Mouse (Mus musculus): ENCODE measurements around the gene Zdhhc17.

Gene Zdhhc17

DNA sequence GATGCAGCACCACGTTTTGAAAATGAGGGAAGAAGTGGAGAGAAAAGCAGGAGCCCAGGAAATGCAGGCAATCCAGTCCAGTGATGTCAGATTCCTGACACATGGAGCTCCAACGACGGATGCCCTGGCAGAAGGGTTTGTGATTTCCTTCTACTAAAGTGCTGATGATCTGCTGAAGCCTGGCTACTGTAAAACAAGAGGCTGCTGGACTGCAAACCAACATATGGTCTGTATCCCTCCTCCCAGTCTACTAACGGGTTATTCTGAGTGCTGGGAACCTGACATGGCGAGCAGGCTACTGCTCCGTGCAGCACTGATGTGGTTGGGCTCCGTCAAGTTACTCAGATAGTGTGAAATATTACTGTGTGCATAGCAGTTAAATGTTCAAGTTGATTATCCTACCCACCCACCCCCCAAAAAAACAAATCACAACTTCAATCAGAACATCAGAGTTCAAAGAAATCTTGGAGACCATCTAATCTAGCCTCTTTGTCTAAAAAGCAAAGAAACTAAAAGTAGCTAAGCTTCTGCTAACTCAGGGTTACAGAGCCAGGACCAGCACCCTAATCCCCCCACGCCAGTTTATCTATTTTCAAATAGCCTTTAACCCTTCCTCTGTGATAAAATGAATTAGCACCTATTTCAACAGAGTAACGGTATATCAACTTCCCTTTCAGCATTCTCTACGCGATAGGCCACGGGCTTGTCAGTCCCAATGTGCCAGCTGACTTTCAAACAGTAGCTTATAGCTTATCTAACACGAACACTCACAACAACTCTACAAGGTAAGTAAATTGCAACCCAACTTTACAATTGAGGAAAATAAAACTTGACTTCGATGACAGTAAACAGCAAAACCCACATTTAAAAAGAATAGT is 4.1 kb downstream of the Zdhhc17 start:
- DNase-seq (ENCODE audit: low spot score in 2 of 2), result no peak

DNA sequence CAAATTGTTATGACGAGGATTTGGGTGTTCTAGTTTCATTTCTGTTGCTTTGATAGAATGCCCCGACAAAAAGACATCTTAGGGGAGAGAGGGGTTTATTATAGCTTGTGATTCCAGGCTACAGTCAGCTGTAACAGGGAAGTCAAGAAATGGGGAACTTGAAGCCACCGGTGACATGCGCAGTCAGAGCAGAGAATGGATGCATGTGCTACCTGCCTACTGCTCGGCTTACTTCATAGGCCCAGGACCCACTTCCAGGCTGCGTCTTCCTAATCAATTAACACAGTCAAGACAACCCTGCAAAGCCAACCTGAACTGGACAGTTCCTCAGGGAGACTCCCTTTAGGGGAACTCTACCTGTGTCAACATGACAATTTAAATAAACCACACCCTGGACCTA is 5.7 kb downstream of the Zdhhc17 start:
- no peak for DNase-seq (ENCODE audit: low spot score in 2 of 2)

DNA sequence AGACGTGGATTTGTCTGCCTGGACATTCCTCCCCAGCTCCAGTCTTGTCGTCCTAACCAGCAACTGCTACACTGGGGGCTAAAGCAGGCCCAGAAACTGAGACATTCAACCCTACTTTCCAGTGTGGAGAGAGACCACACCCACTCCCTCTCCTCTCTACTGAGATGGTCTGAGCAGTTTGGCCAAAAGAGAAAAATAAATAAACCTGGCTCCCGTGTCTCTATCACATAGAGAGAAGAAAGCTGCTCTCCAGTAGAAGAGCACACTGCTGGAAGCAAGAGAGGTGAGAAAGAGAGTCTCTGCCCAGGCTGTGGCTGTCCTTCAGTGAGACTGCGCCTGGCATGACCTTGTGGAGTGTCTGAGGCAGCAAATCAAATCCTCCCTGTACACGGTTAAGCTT is 10.7 kb downstream of the Zdhhc17 start:
- no peak for DNase-seq (ENCODE audit: low spot score in 2 of 2)

GRCm38 (mm10) chr10:110997180-110997579 is 12.8 kb downstream of the Zdhhc17 start:
- DNase-seq (ENCODE audit: low spot score in 2 of 2), result no peak

DNA sequence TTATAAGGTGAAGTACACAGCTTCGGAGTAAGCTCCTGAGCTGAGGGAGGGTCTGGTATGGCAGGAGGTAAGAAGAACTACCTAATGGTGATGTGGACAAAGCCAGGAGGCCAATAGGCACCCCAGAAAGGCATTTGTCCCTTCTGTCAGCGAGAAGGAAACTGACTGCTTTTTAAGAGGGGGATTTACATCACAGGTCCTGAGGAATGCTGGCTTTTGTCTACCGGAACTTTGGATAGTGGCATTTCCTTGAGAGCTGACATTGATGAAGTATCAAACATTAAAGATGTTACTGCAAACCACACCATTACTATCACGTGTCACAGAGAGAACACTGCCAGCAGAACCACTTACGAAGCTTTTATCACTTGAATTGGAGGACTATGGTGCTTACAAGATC is 15.2 kb downstream of the Zdhhc17 start:
- DNase-seq (ENCODE audit: low spot score in 2 of 2), result no peak

GRCm38 (mm10) chr10:110993249-110993648 is 16.7 kb downstream of the Zdhhc17 start:
- DNase-seq (ENCODE audit: low spot score in 2 of 2), result no peak

DNA sequence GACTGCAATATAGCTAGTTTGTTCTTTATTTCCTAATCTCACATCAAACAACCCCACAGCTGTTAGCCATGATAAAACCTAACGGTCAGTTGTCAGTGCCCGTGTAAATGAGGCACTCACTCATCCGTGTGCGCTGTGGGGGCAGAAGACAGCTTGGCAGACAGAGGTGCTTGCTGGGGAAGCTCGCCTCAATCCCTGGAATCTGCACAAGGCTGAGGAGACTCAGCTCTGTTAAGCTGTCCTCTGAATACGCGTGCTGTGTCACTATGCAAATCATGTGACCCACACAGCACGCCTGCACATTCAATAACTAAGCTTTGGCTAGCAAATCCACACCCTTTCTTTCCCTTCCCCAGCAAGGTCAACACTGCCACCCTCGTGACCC is 17.9 kb downstream of the Zdhhc17 start:
- no peak for DNase-seq (ENCODE audit: low spot score in 2 of 2)

GRCm38 (mm10) chr10:110991307-110992046 is 18.5 kb downstream of the Zdhhc17 start:
- DNase-seq (ENCODE audit: low spot score in 2 of 2), result no peak

DNA sequence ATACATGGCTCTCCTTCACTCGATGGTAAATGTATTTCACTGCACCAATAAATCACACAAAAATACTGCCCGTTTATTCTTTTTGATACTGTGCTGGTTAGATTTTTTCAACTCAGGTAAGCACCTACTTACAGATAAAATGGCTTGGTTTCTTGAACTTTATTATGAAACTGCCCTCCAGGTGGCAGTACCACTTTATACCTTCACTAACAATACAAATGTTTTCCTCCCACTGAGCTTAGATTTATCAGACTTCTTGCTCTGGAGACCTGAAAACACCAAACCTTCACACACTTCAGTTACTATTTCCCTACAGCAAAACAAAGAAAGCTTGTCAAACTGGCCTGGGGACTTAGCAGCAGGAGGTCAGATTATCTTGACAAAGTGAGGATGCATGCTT is 20.2 kb downstream of the Zdhhc17 start:
- DNase-seq (ENCODE audit: low spot score in 2 of 2), result no peak

GRCm38 (mm10) chr10:110986682-110987081 is 23.3 kb downstream of the Zdhhc17 start:
- no peak for DNase-seq (ENCODE audit: low spot score in 2 of 2)

DNA sequence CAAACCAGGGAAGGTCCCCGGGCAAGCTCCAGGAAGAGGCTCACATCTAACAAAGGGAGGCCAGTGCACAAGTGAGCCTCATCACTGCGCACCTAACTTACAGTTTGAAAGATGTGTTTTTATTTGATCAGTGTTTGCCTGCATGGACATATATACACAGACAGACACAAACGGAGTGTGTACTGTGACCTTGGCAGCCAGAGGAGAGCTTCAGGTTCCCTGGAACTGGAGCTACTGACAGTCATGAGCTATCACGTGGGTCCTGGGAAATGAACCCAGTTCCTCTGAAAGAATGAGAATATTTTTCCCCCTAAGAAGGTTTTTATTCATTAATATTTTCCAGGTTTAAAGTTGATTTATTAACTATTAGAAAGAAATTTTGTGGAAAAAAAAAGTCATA is 27.2 kb downstream of the Zdhhc17 start:
- DNase-seq (ENCODE audit: low spot score in 2 of 2), result no peak

GRCm38 (mm10) chr10:110980441-110980840 is 29.5 kb downstream of the Zdhhc17 start:
- DNase-seq (ENCODE audit: low spot score in 2 of 2), result no peak

DNA sequence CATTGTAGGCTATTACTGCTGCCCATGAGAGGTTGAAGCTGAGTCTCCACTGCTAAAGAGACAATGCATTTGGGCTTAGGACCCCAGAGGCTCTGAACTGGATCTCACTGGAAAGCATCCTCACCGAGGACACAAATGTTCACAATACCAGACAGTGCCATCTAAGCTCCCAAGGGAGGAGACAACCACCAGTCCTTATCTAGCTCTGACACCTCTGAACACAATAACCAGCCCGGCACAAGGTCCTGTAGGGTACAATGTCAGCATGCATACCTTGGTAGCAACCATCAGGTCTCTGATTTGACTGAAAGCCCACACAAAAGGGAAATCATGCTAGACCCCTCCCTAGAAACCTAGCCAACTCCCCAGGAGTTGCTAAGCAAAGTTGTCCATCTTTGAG is 30.5 kb downstream of the Zdhhc17 start:
- no peak for DNase-seq (ENCODE audit: low spot score in 2 of 2)

DNA sequence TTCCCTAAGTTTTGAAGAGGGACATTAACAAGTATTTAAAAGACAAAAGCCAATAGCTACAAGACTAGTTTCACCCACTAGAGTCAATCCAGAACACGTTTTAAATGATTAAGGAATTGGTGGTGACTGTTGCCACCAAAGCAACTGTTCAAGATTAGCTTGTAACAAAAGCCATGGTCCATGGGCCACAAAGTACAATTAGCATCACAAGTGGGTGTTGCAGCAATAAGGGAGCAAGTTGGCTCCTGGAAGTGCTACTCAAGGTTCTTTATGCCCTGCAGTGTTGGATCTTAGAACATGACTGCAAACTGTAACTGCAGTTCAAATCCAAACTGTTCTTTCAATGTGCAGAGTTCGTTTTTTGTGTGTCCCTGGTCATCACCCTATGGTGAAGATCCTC is 32.6 kb downstream of the Zdhhc17 start:
- no peak for DNase-seq (ENCODE audit: low spot score in 2 of 2)

DNA sequence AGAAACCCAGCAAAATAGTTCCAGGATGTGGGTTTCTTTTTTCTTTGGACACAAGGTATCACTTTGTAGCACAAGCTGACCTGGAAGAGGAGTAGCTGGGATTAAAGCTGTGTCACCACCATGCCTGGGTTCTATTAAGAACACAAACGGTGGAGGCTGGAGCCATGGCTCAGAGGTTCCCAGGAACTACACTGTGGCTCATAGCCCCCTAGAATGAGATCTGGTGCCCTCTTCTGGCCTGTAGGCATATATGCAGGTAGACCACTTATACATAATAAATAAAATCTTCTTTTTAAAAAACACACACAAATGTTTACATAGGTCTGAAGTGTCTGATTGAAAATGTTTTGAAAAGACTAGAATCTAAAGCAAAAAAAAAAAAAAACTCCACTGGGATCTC is 33.9 kb downstream of the Zdhhc17 start:
- DNase-seq (ENCODE audit: low spot score in 2 of 2), result no peak

DNA sequence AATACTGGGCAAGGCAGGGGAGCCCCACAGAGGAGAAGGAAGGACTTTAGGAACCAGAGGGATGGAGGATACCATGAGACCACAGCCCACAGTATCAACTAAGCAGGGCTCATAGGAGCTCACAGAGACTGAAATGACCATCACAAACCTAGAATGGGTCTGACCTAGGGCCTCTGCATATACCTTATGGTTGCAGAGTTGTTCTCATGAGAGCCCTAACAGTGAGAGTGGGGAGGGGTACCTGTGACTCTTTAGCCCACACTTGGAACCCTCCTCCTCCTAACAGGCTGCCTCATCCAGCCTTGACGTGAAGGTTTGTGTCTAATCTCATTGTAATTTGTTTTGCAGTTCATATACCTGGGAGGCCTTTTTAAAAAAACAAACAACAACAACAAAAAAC is 35.1 kb downstream of the Zdhhc17 start:
- no peak for DNase-seq (ENCODE audit: low spot score in 2 of 2)

GRCm38 (mm10) chr10:110974463-110974862 is 35.5 kb downstream of the Zdhhc17 start:
- DNase-seq (ENCODE audit: low spot score in 2 of 2), result no peak

- no peak for DNase-seq (ENCODE audit: low spot score in 2 of 2)
Observed at GRCm38 (mm10) chr10:110971998-110972397, 37.9 kb downstream of the Zdhhc17 start.

DNA sequence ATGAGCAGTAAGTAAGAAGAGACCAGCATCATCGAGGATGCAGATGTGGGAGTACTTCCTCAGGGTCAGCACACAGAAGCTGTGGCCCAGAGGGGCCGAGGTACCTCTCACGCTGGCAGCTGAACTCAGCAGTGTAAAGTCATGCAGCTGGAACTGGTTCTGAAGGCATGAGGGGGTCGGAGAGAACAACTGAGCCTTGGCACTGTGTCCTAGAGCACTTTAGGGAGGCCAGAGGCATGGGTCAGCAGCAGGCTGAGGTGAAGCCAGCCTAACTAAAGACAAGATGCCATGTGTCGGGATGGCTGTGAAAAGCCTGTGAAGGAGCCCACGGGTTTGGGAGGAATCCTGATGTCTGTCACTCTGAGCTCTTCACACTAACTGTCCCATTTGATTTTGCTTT is 38.5 kb downstream of the Zdhhc17 start:
- no peak for DNase-seq (ENCODE audit: low spot score in 2 of 2)

DNA sequence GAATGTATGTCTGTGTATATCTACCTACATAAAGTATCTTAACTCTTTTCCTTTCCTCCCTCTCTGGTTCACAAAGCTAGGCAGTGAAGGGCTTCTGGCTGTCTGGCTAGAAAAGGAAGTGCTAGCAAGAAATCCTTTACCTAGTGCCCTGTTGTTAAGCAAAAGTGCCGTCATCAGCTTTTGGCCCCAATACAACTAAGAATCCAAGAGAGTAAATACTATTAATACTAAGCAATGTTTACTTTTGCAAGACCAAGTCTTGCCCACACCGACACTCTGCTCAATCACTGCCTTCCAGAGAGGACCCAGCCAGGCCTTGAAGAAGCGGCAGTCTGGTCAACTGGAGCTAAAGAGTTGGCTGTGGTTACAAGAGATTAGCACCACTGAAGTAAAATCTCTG is 38.9 kb downstream of the Zdhhc17 start:
- no peak for DNase-seq (ENCODE audit: low spot score in 2 of 2)

- no peak for DNase-seq (ENCODE audit: low spot score in 2 of 2)
Observed at GRCm38 (mm10) chr10:110962172-110962571, 47.8 kb downstream of the Zdhhc17 start.

GRCm38 (mm10) chr10:110960841-110961240 is 49.1 kb downstream of the Zdhhc17 start:
- no peak for DNase-seq (ENCODE audit: low spot score in 2 of 2)

GRCm38 (mm10) chr10:110959781-110960180 is 50.2 kb downstream of the Zdhhc17 start:
- no peak for DNase-seq (ENCODE audit: low spot score in 2 of 2)

Data from frontal cortex, postnatal 25 days (tissue).